Mouse (Mus musculus) embryonic facial prominence, embryonic 11.5 days (tissue): ENCODE results near the gene Gm11985. TPM values are rescaled to one million over a fixed set of nuclear protein-coding genes. Genes with fewer than 3 reads are reported as not detected.
"Not testable (repeated sequence)": the region's sequence is repeated elsewhere in the genome, so short reads cannot be mapped to it uniquely, and the experiment has no call there.

Experiments
- ATAC-seq: fragments of 200-750 bp; cut with Nextera tagmentation; replicated peaks from 2 replicates; pipeline ENCODE4 v1.8.0; 2017; ENCODE audit warnings: low read depth; ENCODE audit not compliant: insufficient number of reproducible peaks, low FRiP score, low TSS enrichment
- DNase-seq: peaks from one replicate; pipeline ENCODE4 v3.0.0-alpha.2; 2015; ENCODE audit warnings: low spot score
- H3K27ac ChIP-seq: fragments of 300-500 bp; sonication (generic); replicated peaks from 2 replicates; pipeline ENCODE4 v1.5.1; 2014; ENCODE audit warnings: mild to moderate bottlenecking, low read depth, low read length, control low read depth
- H3K27me3 ChIP-seq: fragments of 300-500 bp; sonication (generic); 2 replicates; pipeline ENCODE4 v1.6.1; 2014; ENCODE audit warnings: mild to moderate bottlenecking, low read length, moderate library complexity, mixed read lengths; ENCODE audit not compliant: control insufficient read depth, insufficient read depth
- H3K36me3 ChIP-seq: fragments of 300-500 bp; sonication (generic); replicated peaks from 2 replicates; pipeline ENCODE4 v1.6.1; 2014; ENCODE audit warnings: low read depth, mild to moderate bottlenecking, low read length, moderate library complexity, mixed read lengths; ENCODE audit not compliant: control insufficient read depth, insufficient read depth
- H3K4me1 ChIP-seq: fragments of 300-500 bp; sonication (generic); 2 replicates; pipeline ENCODE4 v1.6.1; 2014; ENCODE audit warnings: low read length, mixed read lengths; ENCODE audit not compliant: control insufficient read depth, insufficient read depth
- H3K4me2 ChIP-seq: fragments of 300-500 bp; sonication (generic); 2 replicates; pipeline ENCODE4 v1.6.1; 2014; ENCODE audit warnings: low read depth, mild to moderate bottlenecking, control low read depth, low read length, moderate library complexity
- H3K4me3 ChIP-seq: fragments of 300-500 bp; sonication (generic); 2 replicates; pipeline ENCODE4 v1.5.1; 2014; ENCODE audit warnings: low read depth, low read length, control low read depth
- H3K9ac ChIP-seq: fragments of 300-500 bp; sonication (generic); replicated peaks from 2 replicates; pipeline ENCODE4 v1.6.1; 2014; ENCODE audit warnings: mild to moderate bottlenecking, control low read depth, low read length
- H3K9me3 ChIP-seq: fragments of 300-500 bp; sonication (generic); replicated peaks from 2 replicates; pipeline ENCODE4 v1.6.1; 2016; ENCODE audit warnings: mild to moderate bottlenecking, low read length, inconsistent platforms, mixed read lengths; ENCODE audit not compliant: control insufficient read depth
- WGBS: fragments of 180-500 bp; shearing (Covaris S2); extraction: QIAGEN DNeasy Blood & Tissue Kit; methylation state at CpG from one replicate; pipeline ENCODE4 v1.1.7; 2014; 5-methylcytosine and 5-hydroxymethylcytosine counted together
- polyA plus RNA-seq: library from polyadenylated mRNA; unstranded; fragments of >200 nt; fragmentation: Nextera tagmentation; extraction: Ambion mirVana; gene quantifications from 2 replicates; pipeline ENCODE4 v1.2.1, GENCODE M21; 2014

The Gm11985 gene
- polyA plus RNA-seq, 1 experiment from 2014 or later: not detected

DNA sequence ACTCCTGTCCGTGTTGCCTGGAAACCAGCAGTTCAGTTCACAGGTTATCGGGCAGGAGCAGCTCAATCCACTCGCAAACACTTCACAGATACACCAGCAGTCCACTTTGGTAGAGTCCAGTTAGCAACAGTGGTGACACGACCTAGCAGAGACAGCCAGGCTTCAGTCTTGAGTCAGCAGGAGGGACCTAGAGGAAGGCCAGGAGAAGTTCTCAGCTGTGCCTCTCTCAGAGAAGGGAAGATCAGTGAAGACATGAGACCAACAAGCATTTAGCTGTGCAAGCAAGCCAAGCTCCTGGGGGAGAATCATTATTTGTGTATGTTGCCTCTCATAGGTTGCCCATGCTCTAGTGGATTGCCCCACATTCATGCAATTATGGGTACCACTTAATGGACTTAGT is 39.7 kb upstream of the Gm11985 start:
- H3K9me3 ChIP-seq: no peaks in the 10 kb centered on the region
- no peaks in the 10 kb centered on the region for H3K27me3 ChIP-seq
- H3K36me3 ChIP-seq: no peaks in the 10 kb centered on the region
- ATAC-seq: no peak
- no peak overlapping the region for H3K9ac ChIP-seq
- no peaks in the 10 kb centered on the region; the same call in 1 of the 2 replicates for H3K4me1 ChIP-seq
- no peak overlapping the region for H3K4me3 ChIP-seq
- no peak overlapping the region for H3K27ac ChIP-seq
- WGBS: 90% methylated on average over 4 of the region's 4 CpGs
- DNase-seq: no peak
- H3K4me2 ChIP-seq: no peak overlapping the region

GRCm38 (mm10) chr11:7226810-7227550 is 38.6 kb upstream of the Gm11985 start:
- Histone ChIP-seq H3K4me3 (no peak overlapping the region), H3K4me1 (no peaks in the 10 kb centered on the region; the same call in 1 of the 2 replicates), H3K4me2 (no peak overlapping the region), H3K9ac (no peak overlapping the region), H3K36me3 (no peaks in the 10 kb centered on the region), H3K27me3 (no peaks in the 10 kb centered on the region), H3K9me3 (no peaks in the 10 kb centered on the region), H3K27ac (peak overlapping the region; percentile 52)
- 59% methylated on average over 7 of the region's 7 CpGs for WGBS
- ATAC-seq (peak; percentile 69), DNase-seq (peak; percentile 62)

DNA sequence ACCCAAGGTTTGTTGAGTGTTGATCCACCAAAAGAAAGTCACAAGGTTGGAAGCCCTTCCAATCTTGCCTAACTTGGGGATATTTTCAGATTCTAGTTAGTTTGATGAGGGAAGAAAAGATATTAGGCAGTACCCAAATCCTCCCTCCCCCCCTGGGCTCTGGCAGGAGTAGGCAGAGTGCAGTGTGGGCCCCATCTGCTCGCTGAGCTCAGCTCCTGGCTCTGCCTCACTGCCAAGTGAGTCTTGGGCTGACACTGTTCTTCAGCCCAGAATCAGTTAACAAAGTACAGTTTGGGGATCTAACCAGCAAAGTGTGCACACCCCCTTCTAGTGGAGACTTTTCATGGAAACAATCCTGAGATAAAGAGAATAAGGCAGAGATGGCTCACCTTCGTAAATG is 37.8 kb upstream of the Gm11985 start:
- 79% methylated on average over 2 of the region's 2 CpGs for WGBS
- no peak overlapping the region for H3K27ac ChIP-seq

DNA sequence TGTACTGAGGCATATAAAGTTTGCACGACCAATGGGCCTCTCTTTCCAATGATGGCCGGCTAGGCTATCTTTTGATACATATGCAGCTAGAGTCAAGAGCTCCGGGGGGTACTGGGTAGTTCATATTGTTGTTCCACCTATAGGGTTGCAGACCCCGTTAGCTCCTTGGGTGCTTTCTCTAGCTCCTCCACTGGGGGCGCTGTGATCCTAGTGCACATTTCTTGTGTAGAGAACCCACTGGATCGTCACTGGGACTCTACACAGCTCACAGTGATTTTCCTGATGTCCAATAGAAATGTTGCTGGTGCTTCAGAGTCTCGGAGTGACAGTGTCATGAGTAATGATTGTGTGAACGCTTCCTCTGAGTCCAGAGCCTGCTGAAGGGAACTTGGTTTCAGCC is 33.5 kb upstream of the Gm11985 start:
- H3K9me3 ChIP-seq, H3K4me1 ChIP-seq, H3K4me3 ChIP-seq, H3K4me2 ChIP-seq, H3K9ac ChIP-seq, ATAC-seq, H3K36me3 ChIP-seq, H3K27ac ChIP-seq, H3K27me3 ChIP-seq: not testable (repeated sequence)
- WGBS: 73% methylated on average over 8 of the region's 8 CpGs
- DNase-seq: peak; percentile 27

More for the DNA sequence above, 37.8 kb upstream of the Gm11985 start:
- H3K4me2 ChIP-seq: no peak overlapping the region
- H3K4me3 ChIP-seq: no peak overlapping the region
- no peak overlapping the region for H3K9ac ChIP-seq
- no peak for ATAC-seq
- no peaks in the 10 kb centered on the region for H3K36me3 ChIP-seq
- no peaks in the 10 kb centered on the region for H3K9me3 ChIP-seq
- DNase-seq: no peak
- H3K27me3 ChIP-seq: no peaks in the 10 kb centered on the region
- H3K4me1 ChIP-seq: no peaks in the 10 kb centered on the region; the same call in 1 of the 2 replicates

- Histone ChIP-seq H3K9ac (no peak overlapping the region), H3K27ac (no peak overlapping the region), H3K36me3 (no peaks in the 10 kb centered on the region), H3K4me1 (no peaks in the 10 kb centered on the region), H3K4me3 (no peak overlapping the region), H3K9me3 (no peaks in the 10 kb centered on the region), H3K4me2 (no peak overlapping the region), H3K27me3 (peaks cover 18% of the 10 kb centered on the region)
- peak; percentile 78 for DNase-seq
- ATAC-seq: no peak
- 10% methylated on average over 8 of the region's 8 CpGs for WGBS
These were observed 27.3 kb upstream of the Gm11985 start for GRCm38 (mm10) chr11:7215703-7216102.

GRCm38 (mm10) chr11:7214761-7215160 is 26.4 kb upstream of the Gm11985 start:
- Histone ChIP-seq H3K27ac (no peak overlapping the region), H3K4me2 (peak overlapping the region; percentile 91; the same call in 1 of the 2 replicates), H3K36me3 (no peaks in the 10 kb centered on the region), H3K9me3 (no peaks in the 10 kb centered on the region), H3K4me1 (no peaks in the 10 kb centered on the region), H3K4me3 (no peak overlapping the region), H3K27me3 (peaks cover 18% of the 10 kb centered on the region), H3K9ac (no peak overlapping the region)
- DNase-seq (peak; percentile 87), ATAC-seq (no peak)
- WGBS: 5% methylated on average over 14 of the region's 14 CpGs

DNA sequence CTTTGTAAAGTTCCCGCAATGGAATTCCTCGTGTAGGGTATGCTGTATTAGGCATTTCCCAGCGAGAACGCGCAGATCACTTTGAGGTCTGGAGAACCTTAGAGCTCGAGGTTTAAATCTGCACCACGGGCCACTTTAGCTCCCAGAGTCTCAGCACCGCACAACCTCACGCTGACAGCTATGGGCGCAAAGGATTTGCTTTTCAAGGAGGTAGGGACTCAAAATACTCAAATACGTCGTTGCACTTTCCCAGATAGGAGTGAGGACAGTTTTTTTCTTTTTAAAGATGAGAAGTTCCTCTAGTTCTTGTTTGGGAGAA is 25.9 kb upstream of the Gm11985 start:
- ATAC-seq: no peak
- H3K27ac ChIP-seq: no peak overlapping the region
- under 1% methylated on average over 12 of the region's 12 CpGs for WGBS

GRCm38 (mm10) chr11:7213501-7214341 is 25.4 kb upstream of the Gm11985 start, which contains the start of gene Igfbp3:
Gene Igfbp3, minus strand, starts transcription at chr11:7213923.
- Histone ChIP-seq H3K27me3 (peaks cover 18% of the 10 kb centered on the region), H3K27ac (no peak within 1 kb of the TSS)
- under 1% methylated on average over 98 of the region's 104 CpGs for WGBS

More for the DNA sequence above, 25.9 kb upstream of the Gm11985 start:
- DNase-seq: no peak
- Histone ChIP-seq H3K4me3 (peak overlapping the region; percentile 54), H3K4me2 (peak overlapping the region; percentile 91), H3K9me3 (no peaks in the 10 kb centered on the region), H3K9ac (no peak overlapping the region), H3K27me3 (peaks cover 18% of the 10 kb centered on the region), H3K4me1 (no peaks in the 10 kb centered on the region), H3K36me3 (no peaks in the 10 kb centered on the region)

More at GRCm38 (mm10) chr11:7213501-7214341, 25.4 kb upstream of the Gm11985 start, which contains the start of gene Igfbp3:
- peak within 1 kb of the TSS; percentile 91 for H3K4me2 ChIP-seq
- no peaks in the 10 kb centered on the region for H3K36me3 ChIP-seq
- no peaks in the 10 kb centered on the region for H3K9me3 ChIP-seq
- peak within 1 kb of the TSS; percentile 54 for H3K4me3 ChIP-seq
- peak within 1 kb of the TSS; percentile 61 for H3K9ac ChIP-seq
- DNase-seq (peak; percentile 77), ATAC-seq (peak; percentile 83)
- no peaks in the 10 kb centered on the region for H3K4me1 ChIP-seq
